ENCODE assay signal across 9 mouse cellular contexts in the genomic region with DNA sequence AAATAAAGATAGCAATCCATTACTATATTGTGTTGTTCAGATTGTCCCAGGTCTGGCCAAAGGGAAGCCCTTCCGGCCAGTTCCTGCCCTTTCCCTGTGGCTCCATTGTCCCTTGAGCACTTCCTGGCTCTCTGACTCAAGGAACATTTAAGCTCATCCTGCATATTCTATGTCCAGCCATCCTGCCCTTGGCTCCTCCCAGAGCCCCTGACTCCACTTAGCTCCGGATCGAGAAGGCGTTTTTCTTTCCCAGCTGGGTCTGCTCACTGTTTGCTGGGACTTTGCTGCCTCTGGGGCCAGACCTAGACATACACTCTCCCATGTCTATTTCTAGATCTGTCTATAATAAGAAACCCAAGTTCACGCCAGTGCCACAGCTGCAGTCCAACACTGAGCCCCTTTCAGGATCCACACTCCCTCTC. TPM values are rescaled to one million over a fixed set of nuclear protein-coding genes. Genes with fewer than 3 reads are reported as not detected.
DNase-seq lines count a peak whose midpoint lies in the region; ATAC-seq and TF ChIP-seq lines count a peak whose summit lies in the region.
"Had no signal": no experiment of that assay in that cellular context is flagged by ENCODE, and none has a peak within 500 bp of the region (broad histone marks: within the 10 kb centered on the region; RNA-seq: fewer than 3 reads in every experiment).

No protein-coding gene starts in this region.

- no peaks in the 10 kb centered on the region for H3K27me3 ChIP-seq in kidney, embryonic 16.5 days (ENCODE audit: insufficient read depth, low read length)
- H3K27me3 ChIP-seq in neural tube, embryonic 15.5 days (replicated peaks), result no peaks in the 10 kb centered on the region

- H3K9ac ChIP-seq in kidney, embryonic 16.5 days (replicated peaks; ENCODE audit: low read length), result peak overlapping the region; percentile 7; the same call in 1 of the 2 replicates
- no peak overlapping the region for H3K9ac ChIP-seq in neural tube, embryonic 15.5 days (replicated peaks)

- 26% methylated on average over 5 of the region's 5 CpGs for WGBS in lung, adult 2 months
- 15% methylated on average over 5 of the region's 5 CpGs for WGBS in kidney, embryonic 16.5 days
- WGBS in neural tube, embryonic 15.5 days, result 58% methylated on average over 5 of the region's 5 CpGs

- no peaks in the 10 kb centered on the region for H3K9me3 ChIP-seq in kidney, embryonic 16.5 days (ENCODE audit: low read length)
- no peaks in the 10 kb centered on the region for H3K9me3 ChIP-seq in neural tube, embryonic 15.5 days (replicated peaks)

- H3K27ac ChIP-seq in kidney, embryonic 16.5 days (ENCODE audit: low read length), result peak overlapping the region; percentile 83
- H3K27ac ChIP-seq in neural tube, embryonic 15.5 days (replicated peaks), result 0 out of 2 replicates have a peak overlapping the region, but pooled peaks have one; percentile 18

- peaks cover 8% of the 10 kb centered on the region for H3K4me1 ChIP-seq in lung, adult 2 months (ENCODE audit: control insufficient read depth, insufficient read depth, low read length)
- H3K4me1 ChIP-seq in kidney, embryonic 16.5 days (ENCODE audit: insufficient read depth, low read length), result peaks cover 29% of the 10 kb centered on the region
- H3K4me1 ChIP-seq in neural tube, embryonic 15.5 days, result peaks cover 7% of the 10 kb centered on the region; the same call in 1 of the 2 replicates

- no peak overlapping the region for H3K4me3 ChIP-seq in lung, adult 2 months (replicated peaks; ENCODE audit: extremely low read depth, low read depth, low read length)
- no peak overlapping the region for H3K4me3 ChIP-seq in kidney, embryonic 16.5 days (ENCODE audit: low read length)
- no peak overlapping the region for H3K4me3 ChIP-seq in neural tube, embryonic 15.5 days (replicated peaks)

- no peak for TF ChIP-seq POLR2A in lung, adult 2 months (IDR thresholded peaks at IDR 0.05; ENCODE audit: borderline replicate concordance, extremely low read depth, low read depth, low read length)

- no peak for TF ChIP-seq CTCF in lung, adult 2 months (IDR thresholded peaks at IDR 0.05; ENCODE audit: insufficient read depth, low read length)

- peak; percentile 70 for ATAC-seq in kidney, embryonic 16.5 days (ENCODE audit: low FRiP score, low TSS enrichment)
- no peak for ATAC-seq in neural tube, embryonic 15.5 days (ENCODE audit: low FRiP score)

- H3K4me2 ChIP-seq in kidney, embryonic 16.5 days (replicated peaks; ENCODE audit: low read depth, low read length), result no peak overlapping the region
- H3K4me2 ChIP-seq in neural tube, embryonic 15.5 days, result 0 out of 2 replicates have a peak overlapping the region, but pooled peaks have one; percentile 5

- no peaks in the 10 kb centered on the region for H3K36me3 ChIP-seq in kidney, embryonic 16.5 days (ENCODE audit: insufficient read depth, low read length)
- H3K36me3 ChIP-seq in neural tube, embryonic 15.5 days, result no peaks in the 10 kb centered on the region

- DNase-seq in embryo, embryonic 10 days (ENCODE audit: low spot score), result peak; percentile 34
- no peak for DNase-seq in embryo, embryonic 9.5 days (ENCODE audit: extremely low spot score)
- peak; percentile 12 for DNase-seq in lung, adult 2 months
- DNase-seq in lung, postnatal 25 days (ENCODE audit: low spot score), result no peak
- no peak for DNase-seq in frontal cortex, postnatal 14 days (ENCODE audit: low spot score in 2 of 2)
- DNase-seq in layer of hippocampus, postnatal 14 days (ENCODE audit: low spot score in 2 of 2), result no peak
- DNase-seq: gastrocnemius, postnatal 14 days had no signal

RNA-seq across cellular contexts. Expression of a gene that starts 26.1 kb away (rescaled TPM):
- polyA plus RNA-seq in lung, adult 2 months (2012; rRNA removed), result 10.8 and 12.4 TPM in 2 replicates
- 13.2 and 14.2 TPM in 2 replicates for polyA plus RNA-seq in kidney, embryonic 16.5 days (2015; fragmentation: Nextera tagmentation; extraction: Ambion mirVana)
- polyA plus RNA-seq in neural tube, embryonic 15.5 days (2015; fragmentation: Nextera tagmentation; extraction: Ambion mirVana), result 8.7 and 10.4 TPM in 2 replicates
- total RNA-seq in layer of hippocampus, postnatal 14 days (2021), result 10 to 100 TPM; 20.3 to 20.7 TPM

RNA-seq across cellular contexts. Expression of a gene that starts 55.5 kb away (rescaled TPM):
- 132 and 170 TPM in 2 replicates for polyA plus RNA-seq in lung, adult 2 months (2012; rRNA removed)
- polyA plus RNA-seq in kidney, embryonic 16.5 days (2015; fragmentation: Nextera tagmentation; extraction: Ambion mirVana), result 132 and 133 TPM in 2 replicates
- 107 and 112 TPM in 2 replicates for polyA plus RNA-seq in neural tube, embryonic 15.5 days (2015; fragmentation: Nextera tagmentation; extraction: Ambion mirVana)
- total RNA-seq in layer of hippocampus, postnatal 14 days (2021), result 10 to 100 TPM; 94.1 to 94.8 TPM

Comparison
In these comparisons a context has a peak if more than half of its experiments do, and no peak if none do; other contexts are left out.
1. DNase-seq: peak in embryo, embryonic 10 days (single experiment) and lung, adult 2 months (single experiment); none in embryo, embryonic 9.5 days (single experiment), lung, postnatal 25 days (single experiment), frontal cortex, postnatal 14 days (0 of 2) and layer of hippocampus, postnatal 14 days (0 of 2).